Mouse (Mus musculus) c-Kit-positive CD71-negative TER-119-negative erythroid progenitor cells, embryonic 14.5 days (primary cell): ENCODE results near the gene Crtc3.
A peak's percentile ranks its signal among the peaks of the same experiment; 100 is the strongest.

Experiments used
- DNase-seq: peaks from one replicate; pipeline ENCODE4 v3.0.0-alpha.2; 2013; ENCODE audit warnings: low read depth

The Crtc3 gene

DNA sequence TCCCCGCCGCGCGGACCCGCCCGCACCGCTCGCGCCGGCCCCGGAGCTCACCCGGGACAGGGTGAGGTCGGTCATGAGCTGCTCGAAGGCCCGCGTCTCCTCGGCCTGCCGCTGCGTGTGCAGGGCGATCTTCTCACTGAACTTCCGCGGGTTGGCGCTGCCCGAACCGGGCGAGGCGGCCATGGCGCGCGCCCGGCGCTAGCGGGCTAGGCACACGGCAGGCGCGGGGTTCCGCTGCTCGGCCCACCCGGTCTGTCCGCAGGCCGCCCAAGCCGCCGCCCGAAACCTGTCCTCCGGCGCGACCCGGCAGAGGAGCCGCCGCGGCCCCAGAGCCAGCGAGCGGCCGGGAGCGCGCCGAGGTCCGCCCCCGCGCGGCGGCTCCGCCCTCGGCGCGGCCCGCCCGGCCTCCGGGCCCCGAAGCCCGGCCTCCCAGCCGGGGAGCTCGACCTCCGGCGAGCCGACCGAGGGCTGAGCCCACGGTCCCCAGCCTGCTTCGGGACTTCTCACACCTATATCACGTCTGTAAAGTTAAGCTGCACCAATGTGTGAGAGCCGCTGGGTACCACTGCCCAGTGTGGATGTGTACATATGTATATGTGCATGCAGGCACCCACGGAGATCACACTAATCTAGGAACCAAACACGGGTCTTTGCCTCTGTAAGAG lies at the start of gene Crtc3:
TSS of gene Crtc3 (minus strand) at position 322 of the 665 bp plus-strand sequence.
- DNase-seq = no peak

DNA sequence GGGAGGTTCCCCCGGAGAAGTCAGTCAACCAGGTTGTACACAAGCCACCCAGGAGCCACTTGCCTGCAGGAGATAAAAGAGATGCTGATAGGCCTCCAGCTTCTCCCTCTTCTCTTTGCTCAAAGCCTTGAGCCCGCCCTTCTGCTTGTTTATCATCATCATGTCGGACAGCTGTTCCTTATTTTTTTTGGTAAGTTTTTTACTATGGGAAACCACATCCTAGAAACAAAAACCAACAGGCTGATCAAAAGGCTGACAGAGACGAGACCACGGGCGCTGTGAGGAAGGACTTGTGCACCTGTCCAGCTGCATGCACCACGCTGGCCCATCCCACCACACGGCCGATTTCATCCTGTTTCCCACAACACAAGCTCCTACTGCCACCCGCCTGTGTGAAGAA lies 47.5 kb upstream of the Crtc3 start:
- no peak for DNase-seq

DNA sequence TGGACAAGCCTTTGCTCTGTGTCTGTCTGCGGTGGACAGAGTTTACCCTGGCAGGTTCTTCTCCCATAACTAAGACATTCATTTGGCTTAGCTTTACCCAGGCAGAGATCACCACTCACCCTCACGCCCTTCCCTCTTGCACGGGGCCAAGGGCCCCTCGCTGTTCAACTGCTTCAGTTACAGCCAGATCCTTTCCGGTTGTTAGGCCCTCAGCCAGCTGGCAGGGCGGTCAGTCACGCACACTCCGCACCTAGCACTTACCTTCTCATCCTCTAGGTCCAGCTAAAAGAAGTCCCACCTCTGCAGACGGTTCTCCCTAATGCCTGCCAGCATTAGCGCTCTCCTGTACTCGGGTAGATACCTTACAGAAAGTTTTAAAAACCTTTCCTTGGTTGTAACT lies 44.3 kb upstream of the Crtc3 start:
- DNase-seq = no peak

DNA sequence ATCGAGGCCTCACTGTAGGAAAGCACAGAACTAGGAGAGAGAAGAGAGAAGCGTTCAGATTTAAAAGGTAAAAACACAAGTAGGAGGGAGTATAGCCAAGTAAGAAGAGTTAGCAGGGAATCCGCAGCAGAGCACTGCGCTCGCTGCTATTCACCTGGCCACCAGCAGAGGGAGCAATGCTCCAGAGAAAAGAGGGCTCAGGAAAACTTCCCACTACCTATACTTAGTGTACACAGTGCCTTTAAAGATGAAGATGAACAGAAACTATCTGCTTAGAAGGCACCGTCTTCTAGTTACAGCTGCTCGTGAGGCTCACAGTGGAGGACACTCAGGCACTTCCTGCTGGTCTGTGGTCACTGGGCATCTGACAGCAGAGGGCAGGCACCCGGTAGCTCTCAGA lies 41.0 kb upstream of the Crtc3 start:
- peak; percentile 42 for DNase-seq

DNA sequence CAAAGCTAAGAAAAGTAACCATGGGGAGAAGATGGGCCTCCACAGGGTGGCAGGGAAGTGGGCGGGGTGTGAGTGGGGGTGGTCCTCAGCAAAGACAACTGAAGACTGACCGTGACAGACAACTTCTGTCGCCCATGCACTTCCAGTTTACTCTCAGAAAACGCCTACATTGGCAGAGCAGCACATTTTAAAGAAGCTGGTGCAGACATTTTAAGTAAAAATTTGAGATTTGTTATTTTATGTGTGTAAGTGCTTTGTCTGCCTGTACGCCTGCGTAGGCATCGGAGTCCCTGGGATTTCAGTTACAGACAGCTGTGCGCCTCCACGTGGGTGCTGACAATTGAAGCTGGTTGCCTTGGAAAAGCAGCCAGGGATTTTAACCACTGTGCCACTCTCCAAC lies 32.4 kb upstream of the Crtc3 start:
- DNase-seq = no peak

DNA sequence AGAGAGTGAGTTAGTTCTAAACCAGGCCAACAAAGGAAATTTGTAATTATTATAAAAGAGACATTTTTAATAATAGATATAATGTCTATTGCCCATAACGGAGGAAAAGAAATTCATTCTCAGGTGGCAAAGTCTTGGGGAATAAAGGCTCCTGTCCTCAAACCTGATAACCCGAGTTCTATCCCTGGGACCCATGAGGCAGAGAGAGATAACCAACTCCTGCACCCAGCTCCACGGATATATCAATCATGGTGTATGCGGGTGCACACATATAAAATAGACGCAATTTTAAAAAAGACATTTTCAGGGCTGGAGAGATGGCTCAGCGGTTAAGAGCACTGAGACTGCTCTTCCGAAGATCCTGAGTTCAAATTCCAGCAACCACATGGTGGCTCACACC lies 30.9 kb upstream of the Crtc3 start:
- DNase-seq = no peak

DNA sequence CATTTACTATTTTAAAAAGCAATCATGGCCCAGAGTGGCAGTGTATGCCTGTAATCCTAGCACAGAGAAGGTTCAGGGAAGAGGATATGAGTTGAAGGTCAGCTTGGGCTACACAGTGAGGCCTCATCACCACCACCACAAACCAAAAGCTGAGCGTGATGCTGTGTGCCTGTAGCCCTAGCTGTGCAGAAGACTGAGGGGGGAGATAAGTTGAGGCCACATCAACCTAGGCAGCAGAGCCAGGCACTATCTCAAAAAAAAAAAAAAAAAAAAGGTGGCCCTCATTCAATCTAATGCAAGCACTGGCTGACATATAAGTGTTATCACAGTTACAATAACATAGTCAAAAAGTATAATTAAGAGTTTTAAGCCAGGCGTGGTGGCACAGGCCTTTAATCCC lies 30.4 kb upstream of the Crtc3 start:
- DNase-seq = no peak

DNA sequence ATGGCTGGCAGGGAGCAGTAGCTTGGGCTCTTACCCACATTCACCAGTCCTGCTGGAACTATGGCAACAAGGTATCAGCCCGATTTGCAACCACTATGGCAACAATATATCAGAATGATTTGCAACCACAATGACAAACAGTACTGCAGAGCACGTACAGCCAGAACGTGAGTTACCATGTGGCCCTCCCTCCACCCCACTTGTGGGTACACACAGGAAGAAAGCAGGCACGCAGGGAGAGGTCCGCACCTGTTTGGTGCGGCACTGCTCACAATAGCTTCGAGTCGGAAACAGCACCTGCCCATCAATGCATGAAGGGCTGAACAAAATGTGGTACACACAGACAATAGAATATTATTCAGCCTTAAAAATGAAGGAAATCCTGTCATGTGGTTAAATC lies 29.8 kb upstream of the Crtc3 start:
- no peak for DNase-seq

DNA sequence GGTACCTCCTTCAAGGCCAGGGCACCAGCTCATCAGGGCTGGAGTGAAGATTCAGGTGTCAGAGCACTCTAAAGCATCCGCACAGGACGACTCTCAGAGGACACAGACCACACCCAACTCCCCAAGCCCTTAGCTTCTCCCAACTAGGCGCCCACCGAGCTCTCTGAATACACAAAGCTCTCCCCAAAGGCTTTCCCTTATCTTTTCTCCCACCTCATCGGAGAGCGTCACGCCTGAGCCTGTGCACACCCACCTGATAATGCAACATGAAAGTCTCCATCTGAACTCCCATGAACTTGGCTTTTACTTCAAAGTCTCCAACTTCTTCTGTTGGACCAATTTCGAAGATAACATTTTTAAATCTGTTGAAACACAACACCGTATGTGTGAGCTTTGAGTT lies 28.1 kb upstream of the Crtc3 start:
- no peak for DNase-seq

DNA sequence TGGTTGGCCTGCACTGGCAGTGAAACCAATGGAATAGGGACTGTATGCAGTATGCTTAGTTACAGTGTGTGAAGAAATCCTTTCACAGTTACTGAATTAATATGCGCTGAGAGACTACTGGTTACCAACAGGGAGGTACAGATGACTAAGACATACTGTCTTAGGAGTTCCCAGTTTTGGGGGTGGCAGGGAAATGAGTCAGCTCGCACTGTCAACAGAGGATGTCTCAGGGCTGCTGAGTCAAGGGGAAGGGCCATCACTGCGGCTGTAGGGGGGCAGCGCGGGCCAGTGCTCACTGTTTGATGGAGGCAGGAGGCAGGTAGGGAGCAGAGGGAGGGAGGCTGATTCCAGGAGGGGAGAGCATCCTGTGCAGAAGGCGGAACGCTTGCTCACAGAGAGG lies 26.6 kb upstream of the Crtc3 start:
- peak; percentile 41 for DNase-seq

DNA sequence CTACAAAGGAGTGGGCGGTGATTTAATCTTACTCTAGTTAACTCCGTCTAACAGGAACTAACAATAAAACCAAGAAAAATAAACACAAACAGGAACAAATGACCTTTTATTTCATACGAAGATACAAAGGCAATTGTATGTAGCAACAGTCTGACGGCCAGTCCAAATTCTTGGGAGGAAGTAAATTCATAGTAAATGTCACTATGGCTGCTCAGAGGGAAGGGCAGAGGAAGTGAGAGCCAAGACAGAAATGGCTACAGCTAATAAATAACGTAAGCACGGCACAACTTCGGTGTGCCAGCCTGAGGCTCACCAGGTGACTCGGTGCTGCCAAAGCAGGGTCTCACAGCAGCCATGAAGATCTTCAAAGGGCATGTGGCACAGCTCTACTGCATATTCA lies 22.8 kb upstream of the Crtc3 start:
- DNase-seq = no peak

DNA sequence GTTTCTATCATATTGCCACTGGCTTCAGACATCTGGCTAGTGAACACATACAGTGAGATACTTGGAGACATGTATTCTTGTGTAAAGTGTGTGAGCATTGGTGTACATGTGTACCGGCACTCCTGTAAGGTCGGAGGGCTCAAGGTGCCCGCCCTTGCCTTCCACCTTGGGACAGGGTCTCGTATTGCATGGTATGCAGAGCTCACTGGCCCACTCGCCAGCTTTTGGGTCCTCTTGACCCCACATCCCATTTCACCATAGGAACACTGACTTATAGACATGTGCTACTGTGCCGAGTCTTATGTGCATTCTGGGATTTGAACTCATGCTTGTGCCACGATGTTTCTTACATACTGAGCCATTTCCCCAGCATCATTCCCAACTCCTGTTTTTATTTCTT lies 21.7 kb upstream of the Crtc3 start:
- DNase-seq = no peak

DNA sequence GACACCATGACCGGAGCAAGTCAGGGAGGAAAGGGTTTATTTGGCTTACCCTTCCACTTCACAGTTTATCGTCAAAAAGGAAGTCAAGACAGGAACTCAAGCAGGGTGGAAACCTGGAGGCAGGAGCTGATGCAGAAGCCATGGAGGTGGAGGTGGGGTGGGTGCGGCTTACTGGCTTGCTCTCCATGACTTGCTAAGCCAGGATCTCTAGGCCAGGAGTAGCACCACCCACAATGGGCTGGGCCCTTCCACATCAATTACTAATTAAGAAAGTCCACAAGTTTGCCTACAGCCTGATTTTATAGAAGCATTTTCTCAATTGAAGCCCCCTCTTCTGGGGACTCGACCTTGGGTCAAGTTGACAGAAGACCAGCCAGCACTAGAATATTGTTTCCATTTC lies 15.4 kb upstream of the Crtc3 start:
- DNase-seq = no peak

DNA sequence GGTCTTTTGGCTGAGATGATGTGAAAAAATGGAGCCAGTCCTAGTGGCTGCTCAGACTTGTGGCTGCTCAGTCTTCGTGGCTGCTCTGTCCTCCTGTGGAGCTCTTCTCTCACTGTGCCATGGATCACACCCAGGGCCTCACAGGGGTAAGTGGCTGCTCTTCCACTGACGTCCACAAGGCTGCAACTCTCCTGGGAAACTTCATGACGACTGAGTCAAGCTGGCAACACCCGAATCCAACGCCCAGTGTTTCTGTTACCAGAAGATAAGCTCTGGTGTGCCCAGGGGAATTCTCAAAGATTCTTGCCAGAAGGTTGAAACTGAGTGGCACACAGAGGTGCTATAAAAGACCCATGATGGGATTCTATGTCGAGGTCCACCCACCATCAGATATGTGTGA lies 13.8 kb upstream of the Crtc3 start:
- peak; percentile 44 for DNase-seq

DNA sequence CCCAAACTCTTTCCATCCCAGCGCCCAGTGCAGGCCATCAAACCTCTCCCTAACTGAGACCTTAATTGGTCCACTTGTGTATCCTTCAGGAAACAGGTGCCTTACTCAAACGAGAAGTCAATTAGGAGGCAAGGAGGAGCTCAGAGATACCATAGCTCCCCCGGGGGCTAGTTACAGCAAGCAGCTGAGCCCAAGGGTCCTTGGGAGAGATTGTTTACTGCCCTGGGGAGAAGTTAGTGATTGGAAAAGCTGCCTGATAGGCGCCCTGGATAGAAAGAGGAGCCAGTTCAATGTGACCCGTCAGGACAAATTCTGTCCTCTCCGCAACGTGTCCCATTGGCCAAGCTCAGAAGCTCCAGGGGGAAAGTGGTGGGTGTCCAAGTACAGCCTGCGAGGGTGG lies 11.0 kb upstream of the Crtc3 start:
- no peak for DNase-seq

DNA sequence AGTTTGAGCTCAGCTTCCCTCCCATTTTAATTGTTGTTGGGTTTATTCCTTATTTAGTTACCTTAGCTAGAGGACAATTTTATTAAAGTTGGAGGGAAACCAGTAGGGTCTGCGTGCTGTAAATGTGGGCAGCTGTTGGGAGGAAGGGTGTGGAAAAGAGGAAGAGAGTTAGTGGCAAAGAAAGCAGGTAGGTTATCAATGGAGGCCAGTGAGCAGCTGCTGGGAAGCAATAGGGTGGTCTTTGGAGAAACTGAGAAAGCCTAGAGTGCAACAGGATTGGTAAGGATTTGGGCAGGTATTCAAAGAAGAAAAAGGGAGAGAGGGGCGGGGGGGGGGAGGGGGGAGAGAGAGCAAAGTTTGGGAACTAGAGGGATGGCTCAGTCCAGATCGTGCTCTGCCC lies 10.3 kb upstream of the Crtc3 start:
- DNase-seq = no peak

DNA sequence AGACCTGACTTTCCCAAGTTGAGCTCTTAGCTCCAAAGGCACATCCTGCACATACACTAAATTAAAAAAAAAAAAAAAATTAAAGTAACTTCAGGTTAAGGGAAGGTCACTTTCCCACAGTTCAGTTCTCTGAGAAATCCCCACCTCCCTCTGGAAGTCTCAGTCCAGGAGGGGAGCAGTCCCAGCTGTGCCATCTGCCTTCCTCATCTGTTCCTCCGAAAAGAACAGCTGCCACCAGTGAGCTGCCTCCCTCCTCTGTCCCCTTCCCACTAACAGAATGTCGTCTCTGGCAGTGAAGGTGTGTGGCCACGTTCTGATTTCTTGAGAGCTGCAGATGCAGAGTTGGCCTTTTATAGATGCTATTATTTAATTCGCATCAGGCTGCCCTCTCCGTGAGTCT lies 9.2 kb upstream of the Crtc3 start:
- DNase-seq = no peak

DNA sequence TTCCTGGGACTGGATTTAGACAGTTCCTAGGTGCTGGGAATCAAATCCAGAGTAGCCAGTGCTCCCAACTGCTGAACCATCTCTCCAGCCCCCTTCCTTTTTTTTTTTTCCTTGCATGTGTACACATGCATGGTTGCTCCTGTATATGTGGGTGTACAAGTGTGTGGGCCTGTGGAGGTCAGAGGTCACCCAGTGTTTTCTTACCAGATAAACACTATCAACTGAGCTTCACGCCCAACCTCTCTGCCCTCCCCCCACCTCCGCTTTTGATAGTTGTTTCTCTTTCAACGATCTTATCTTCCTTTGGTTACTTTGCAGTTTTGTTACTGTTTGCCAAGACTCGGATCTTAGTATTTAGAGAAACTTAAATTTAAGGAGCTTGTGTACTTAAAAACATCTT lies 8.2 kb upstream of the Crtc3 start:
- no peak for DNase-seq

DNA sequence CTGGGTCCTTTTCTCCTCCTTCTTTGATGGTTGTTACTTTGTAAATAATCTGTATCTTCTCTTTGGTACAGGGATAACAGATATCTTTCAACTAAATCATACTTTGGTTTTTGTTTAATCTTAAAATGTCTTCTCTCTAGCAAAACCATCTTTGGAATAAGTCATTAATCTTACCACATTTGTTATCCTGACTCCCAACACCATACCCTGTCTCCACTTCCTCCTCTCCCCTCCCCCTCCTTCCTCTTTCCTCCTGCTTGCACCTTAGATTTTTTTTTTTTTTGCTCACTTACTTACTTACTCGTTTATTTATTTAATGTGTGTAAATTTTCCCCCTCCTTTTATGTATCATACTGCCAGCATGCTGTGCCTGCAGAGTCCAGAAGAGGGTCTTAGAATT lies 7.7 kb upstream of the Crtc3 start:
- no peak for DNase-seq

DNA sequence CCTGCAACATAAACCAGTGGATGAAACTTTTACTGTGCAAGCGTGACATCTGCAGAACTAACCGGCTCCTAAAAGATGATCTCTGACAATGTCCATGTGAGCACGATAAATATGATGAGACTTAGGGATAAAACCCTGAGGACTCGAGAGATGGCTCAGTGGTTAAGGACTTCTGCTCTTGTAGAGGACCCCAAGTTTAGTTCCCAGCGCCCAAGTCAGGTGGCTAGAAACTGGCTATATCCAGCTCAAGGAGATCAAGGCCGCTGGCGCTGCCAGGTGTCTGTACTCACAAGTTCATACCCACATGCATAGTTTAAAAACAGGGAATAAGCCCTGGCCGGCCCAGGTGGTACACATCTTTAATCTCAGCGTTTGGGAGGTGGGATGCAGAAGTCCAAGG lies 3.8 kb upstream of the Crtc3 start:
- no peak for DNase-seq

DNA sequence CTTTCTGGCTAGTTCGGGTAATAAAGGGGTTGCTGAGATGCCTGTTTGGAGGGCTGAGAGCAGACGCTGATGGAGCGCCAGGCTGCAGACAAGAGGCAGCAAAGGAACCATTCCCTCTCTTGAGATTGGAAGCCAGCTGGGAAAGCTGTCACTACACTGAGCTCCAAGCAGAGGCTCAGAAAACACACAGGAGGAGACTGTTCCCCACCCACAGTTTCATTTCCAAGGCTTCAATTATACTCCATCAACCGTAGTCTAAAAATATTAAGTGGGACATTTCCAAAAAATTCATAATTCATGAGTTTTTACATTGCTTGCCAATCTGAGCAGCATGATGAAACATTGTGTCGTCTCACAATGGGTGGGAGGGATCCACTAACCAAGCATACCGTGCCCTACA lies 2.5 kb upstream of the Crtc3 start:
- no peak for DNase-seq

DNA sequence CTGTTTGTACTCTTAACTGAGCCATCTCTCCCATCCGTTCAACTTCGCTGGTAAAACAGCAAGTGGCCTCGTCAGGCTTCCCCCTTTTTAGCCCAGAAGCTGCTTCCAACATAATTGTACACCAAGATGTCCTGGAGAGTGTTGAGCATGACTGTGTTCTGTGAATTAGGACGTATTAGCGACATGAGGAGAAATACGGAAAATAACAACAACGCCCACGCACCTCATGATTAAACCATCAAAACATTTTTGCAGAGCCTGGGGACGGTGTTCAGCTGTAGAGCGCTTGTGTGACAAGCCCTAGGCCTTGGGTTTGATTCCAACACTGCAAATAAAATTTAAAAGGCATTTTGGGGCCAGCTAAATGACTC lies 529 bp upstream of the Crtc3 start:
- no peak for DNase-seq

DNA sequence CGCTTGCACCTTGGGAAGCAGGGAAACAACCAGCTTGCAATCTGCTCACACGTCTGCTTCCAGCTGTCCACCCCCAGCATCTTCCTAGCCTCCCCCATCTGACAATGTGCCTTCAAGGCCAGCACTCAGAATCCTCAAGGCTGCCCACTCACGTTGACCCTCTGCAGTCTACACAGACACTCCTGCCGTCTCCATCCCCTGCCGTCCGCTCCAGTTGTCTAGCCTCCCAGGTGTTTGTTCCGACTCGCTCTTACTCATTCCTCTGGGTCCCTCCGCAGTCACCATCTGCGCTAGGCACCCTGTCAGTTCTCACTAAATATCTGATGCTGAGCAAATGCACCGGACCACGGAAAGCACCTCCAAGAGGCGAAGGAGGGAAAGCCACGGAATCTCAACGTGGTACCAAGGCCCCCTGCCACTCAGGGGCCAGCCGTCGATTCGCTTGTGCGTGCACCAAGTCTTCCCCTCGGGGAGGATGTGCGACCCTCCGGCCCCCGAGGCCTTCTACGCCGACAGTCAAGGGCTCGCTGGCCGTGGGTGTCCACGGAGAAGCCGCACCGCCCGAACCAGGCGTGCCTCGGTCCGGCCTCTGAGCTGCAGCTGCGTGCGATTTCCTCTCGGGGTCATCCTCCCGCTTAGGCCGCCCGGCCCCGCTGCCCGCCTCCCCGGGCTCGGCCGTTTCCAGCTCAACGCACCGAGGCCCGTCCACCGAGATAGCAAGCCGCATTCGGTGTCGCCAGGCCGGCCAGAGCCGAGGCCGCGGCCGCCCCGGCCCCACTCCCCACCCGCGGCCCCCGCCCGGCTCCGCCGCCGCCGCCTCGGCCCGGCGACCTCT lies 739 bp downstream of the Crtc3 start:
- no peak for DNase-seq

DNA sequence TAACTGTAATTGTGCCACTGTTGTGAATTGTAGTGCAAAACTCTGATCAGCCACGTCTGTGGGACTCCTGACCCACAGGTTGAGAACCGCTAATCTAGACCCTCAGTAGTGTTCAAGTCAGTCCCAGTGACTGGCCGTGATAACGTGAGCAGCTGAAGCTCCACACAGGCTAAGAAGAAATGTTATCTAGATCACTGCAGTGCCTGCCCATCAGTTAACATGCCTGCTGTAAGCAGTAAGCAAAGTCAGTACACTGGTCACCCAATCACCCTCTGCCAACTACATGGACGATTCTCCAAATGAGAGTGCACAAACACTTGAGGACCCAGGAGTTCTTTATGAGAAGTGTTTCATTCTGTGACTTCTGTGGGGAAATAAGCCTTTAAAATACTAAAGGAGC lies 3.0 kb downstream of the Crtc3 start:
- DNase-seq = no peak
